Mouse (Mus musculus): ENCODE data around the gene Slc2a6.

- peak; percentile 74 for TF ChIP-seq CTCF (IDR thresholded peaks at IDR 0.05; ENCODE audit: low read depth, low read length)
- TF ChIP-seq POLR2A (IDR thresholded peaks at IDR 0.05; ENCODE audit: extremely low read depth, insufficient read depth, low read length) = no peak
Observed at GRCm38 (mm10) chr2:27075485-27075884, 47.7 kb upstream of the Slc2a6 start.

Data from liver, adult 2 months (tissue).